Mouse (Mus musculus): ENCODE data around the gene Ttll11. TPM values are rescaled to one million over a fixed set of nuclear protein-coding genes. Genes with fewer than 3 reads are reported as not detected.

The Ttll11 gene
- polyA plus RNA-seq, 1 experiment from 2014 or later = 2.1 TPM

DNA sequence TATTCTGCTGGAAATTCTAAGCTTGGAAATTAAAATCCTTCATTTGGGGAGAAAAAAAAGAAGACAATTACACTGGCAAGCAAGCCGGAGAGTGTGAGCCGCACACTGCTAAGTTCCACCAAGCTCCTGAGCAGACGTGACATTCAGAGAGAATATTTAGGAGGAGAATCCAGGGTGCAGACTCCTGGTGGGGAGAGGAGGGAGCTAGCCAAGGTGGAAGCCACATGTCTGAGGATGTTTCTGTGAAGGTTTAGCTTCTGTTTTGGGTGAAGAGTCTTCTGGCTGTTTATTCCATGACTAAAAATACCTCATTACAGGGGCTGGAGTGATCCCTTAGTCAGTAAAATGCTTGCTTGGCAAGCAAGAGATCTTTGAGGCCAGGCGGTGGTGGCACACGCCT, 200.4 kb downstream of the Ttll11 start:
- ATAC-seq (replicated peaks; ENCODE audit: insufficient number of reproducible peaks, low FRiP score, low TSS enrichment, low read depth) = no peak
- no peaks in the 10 kb centered on the region for H3K9me3 ChIP-seq (replicated peaks; ENCODE audit: control insufficient read depth, low read length)
- WGBS = 82% methylated on average over 5 of the region's 5 CpGs
- DNase-seq (ENCODE audit: low spot score) = no peak
- no peak overlapping the region for H3K4me3 ChIP-seq (ENCODE audit: low read depth, low read length)
- no peak overlapping the region for H3K4me2 ChIP-seq (ENCODE audit: low read depth, low read length)
- H3K27ac ChIP-seq (replicated peaks; ENCODE audit: low read depth, low read length) = no peak overlapping the region
- no peaks in the 10 kb centered on the region; the same call in 1 of the 2 replicates for H3K36me3 ChIP-seq (replicated peaks; ENCODE audit: control insufficient read depth, insufficient read depth, low read depth, low read length)
- no peak overlapping the region for H3K9ac ChIP-seq (replicated peaks; ENCODE audit: low read length)
- no peaks in the 10 kb centered on the region for H3K27me3 ChIP-seq (ENCODE audit: control insufficient read depth, insufficient read depth, low read length)
- no peaks in the 10 kb centered on the region for H3K4me1 ChIP-seq (ENCODE audit: control insufficient read depth, insufficient read depth, low read length)

DNA sequence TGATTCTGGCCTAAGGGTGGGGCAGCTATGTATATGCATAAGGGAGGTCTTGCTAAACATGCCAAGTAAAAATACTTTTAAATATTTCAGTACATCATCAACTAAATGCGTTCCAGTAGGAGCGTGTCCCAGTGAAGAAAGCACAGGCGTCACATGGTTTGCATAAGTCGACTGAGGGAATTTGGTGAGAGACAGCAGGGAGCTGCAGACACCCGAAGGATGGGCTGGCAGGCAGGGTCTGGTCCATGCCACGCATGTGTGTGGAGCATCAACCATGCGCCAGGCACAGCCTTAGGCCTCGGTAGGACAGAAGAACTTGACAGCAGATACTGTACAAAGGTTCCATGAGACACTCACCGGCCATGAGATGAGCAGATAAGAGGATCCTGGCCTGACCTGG, 202.8 kb downstream of the Ttll11 start:
- Histone ChIP-seq H3K36me3 (replicated peaks; ENCODE audit: control insufficient read depth, insufficient read depth, low read depth, low read length) (no peaks in the 10 kb centered on the region; the same call in 1 of the 2 replicates), H3K4me1 (ENCODE audit: control insufficient read depth, insufficient read depth, low read length) (no peaks in the 10 kb centered on the region), H3K27ac (replicated peaks; ENCODE audit: low read depth, low read length) (no peak overlapping the region), H3K9ac (replicated peaks; ENCODE audit: low read length) (no peak overlapping the region), H3K9me3 (replicated peaks; ENCODE audit: control insufficient read depth, low read length) (no peaks in the 10 kb centered on the region), H3K27me3 (ENCODE audit: control insufficient read depth, insufficient read depth, low read length) (no peaks in the 10 kb centered on the region), H3K4me3 (ENCODE audit: low read depth, low read length) (no peak overlapping the region), H3K4me2 (ENCODE audit: low read depth, low read length) (no peak overlapping the region)
- DNase-seq (ENCODE audit: low spot score) (no peak), ATAC-seq (replicated peaks; ENCODE audit: insufficient number of reproducible peaks, low FRiP score, low TSS enrichment, low read depth) (no peak)
- WGBS = 90% methylated on average over 9 of the region's 9 CpGs

DNA sequence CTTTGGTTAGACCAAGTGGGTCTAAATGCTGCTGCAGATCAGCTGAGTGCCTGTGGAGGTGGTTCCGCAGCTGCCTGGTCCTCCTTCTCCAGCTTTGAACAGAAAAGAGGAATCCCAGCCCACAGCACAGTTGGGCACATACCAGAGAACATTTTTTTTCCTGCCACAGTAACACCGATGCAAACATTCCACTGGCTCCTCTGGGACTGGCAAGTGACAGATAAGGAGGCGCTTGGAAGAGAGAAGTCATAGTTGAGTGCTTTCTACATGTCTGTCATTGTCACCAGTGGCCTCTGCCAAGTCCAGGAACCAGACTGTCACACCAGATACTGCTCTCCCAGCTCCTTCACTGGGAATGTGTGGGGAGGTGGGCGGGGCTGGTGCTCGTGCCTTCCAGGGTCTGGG, 204.1 kb downstream of the Ttll11 start:
- Histone ChIP-seq H3K9me3 (replicated peaks; ENCODE audit: control insufficient read depth, low read length) (no peaks in the 10 kb centered on the region), H3K4me1 (ENCODE audit: control insufficient read depth, insufficient read depth, low read length) (no peaks in the 10 kb centered on the region), H3K27me3 (ENCODE audit: control insufficient read depth, insufficient read depth, low read length) (no peaks in the 10 kb centered on the region), H3K36me3 (replicated peaks; ENCODE audit: control insufficient read depth, insufficient read depth, low read depth, low read length) (no peaks in the 10 kb centered on the region; the same call in 1 of the 2 replicates), H3K9ac (replicated peaks; ENCODE audit: low read length) (no peak overlapping the region), H3K4me2 (ENCODE audit: low read depth, low read length) (no peak overlapping the region), H3K27ac (replicated peaks; ENCODE audit: low read depth, low read length) (no peak overlapping the region), H3K4me3 (ENCODE audit: low read depth, low read length) (no peak overlapping the region)
- DNase-seq (ENCODE audit: low spot score) (no peak), ATAC-seq (replicated peaks; ENCODE audit: insufficient number of reproducible peaks, low FRiP score, low TSS enrichment, low read depth) (no peak)
- 57% methylated on average over 5 of the region's 5 CpGs for WGBS

DNA sequence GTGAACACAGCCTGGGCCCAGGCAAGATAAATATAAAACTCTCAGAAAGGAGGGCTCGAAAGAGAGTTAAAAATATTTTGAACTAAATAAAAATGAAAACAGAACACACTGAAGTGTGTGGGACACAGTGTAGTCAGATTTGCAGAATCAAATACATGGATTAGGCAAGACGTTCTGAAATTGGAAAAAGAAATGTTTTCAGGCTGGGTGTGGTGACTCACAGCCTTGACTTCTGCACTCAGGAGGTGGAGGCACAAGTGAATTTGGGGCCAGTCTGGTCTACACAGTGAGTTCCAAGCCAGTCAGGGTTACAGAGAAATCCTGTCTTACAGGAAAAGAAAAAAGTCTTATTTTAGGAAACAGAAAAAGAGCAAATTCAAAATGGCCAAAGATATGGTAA, 209.2 kb downstream of the Ttll11 start:
- no peak for ATAC-seq (replicated peaks; ENCODE audit: insufficient number of reproducible peaks, low FRiP score, low TSS enrichment, low read depth)
- Histone ChIP-seq H3K27me3 (ENCODE audit: control insufficient read depth, insufficient read depth, low read length) (no peaks in the 10 kb centered on the region), H3K4me2 (ENCODE audit: low read depth, low read length) (no peak overlapping the region), H3K36me3 (replicated peaks; ENCODE audit: control insufficient read depth, insufficient read depth, low read depth, low read length) (no peaks in the 10 kb centered on the region), H3K4me3 (ENCODE audit: low read depth, low read length) (no peak overlapping the region), H3K9ac (replicated peaks; ENCODE audit: low read length) (no peak overlapping the region), H3K27ac (replicated peaks; ENCODE audit: low read depth, low read length) (no peak overlapping the region), H3K9me3 (replicated peaks; ENCODE audit: control insufficient read depth, low read length) (no peaks in the 10 kb centered on the region), H3K4me1 (ENCODE audit: control insufficient read depth, insufficient read depth, low read length) (no peaks in the 10 kb centered on the region)
- DNase-seq (ENCODE audit: low spot score) = no peak
- 75% methylated on average over 2 of the region's 2 CpGs for WGBS

DNA sequence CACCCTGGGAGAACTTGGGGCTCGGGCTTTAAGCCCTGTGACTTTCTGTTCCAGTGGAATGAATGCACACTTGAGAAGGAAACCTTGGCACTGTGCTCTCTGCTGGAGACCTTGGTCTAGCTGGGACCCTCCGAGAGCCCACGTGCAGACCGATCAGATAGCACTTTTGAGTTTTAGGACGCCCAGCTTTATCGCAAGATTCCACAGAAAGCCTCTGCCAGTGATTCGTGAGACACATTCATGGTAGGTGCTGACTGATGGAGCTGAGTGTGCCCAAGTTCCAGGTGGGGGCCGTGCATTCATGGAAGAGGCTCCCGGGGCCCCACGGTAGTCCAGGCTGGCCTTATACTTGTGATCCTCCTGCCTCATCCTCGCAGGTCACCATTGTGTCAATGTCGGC, 210.3 kb downstream of the Ttll11 start:
- H3K4me1 ChIP-seq (ENCODE audit: control insufficient read depth, insufficient read depth, low read length) = no peaks in the 10 kb centered on the region
- WGBS = 84% methylated on average over 12 of the region's 12 CpGs

DNA sequence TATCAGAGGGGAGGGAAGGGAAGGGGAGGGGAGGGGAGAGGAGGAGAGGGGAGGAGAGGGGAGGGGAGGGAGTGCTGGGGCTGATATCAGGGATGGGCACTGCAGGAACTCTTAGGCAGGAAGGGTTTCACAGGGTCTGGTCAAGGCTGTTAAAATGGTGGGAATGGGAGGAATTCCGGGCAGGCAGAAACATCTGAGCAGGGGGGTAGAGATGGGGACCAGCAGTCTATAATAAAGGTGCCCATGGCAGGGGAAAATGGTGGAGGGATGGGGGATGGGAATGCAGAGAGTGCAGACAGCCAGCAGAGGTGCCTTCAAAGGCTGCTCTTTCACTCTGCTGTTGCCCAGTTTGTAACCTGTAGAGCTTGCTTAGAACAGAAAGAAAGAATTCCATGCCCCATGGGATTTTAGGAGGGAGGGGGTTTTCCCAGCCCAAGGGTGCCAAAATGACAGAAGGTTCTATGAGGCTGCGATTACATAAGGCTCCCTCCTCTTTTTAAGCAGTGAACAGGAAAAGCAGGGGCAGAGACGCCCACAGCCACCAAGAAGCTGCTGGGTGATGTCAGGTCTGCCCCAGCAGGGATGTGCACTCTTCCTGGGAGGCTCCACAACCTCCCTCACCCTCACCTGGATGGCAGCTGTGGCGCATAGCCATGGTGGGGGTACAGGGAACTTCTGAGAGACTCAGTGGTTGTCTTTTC, 211.0 kb downstream of the Ttll11 start:
- Histone ChIP-seq H3K4me3 (ENCODE audit: low read depth, low read length) (no peak overlapping the region), H3K27me3 (ENCODE audit: control insufficient read depth, insufficient read depth, low read length) (no peaks in the 10 kb centered on the region), H3K36me3 (replicated peaks; ENCODE audit: control insufficient read depth, insufficient read depth, low read depth, low read length) (no peaks in the 10 kb centered on the region), H3K4me1 (ENCODE audit: control insufficient read depth, insufficient read depth, low read length) (no peaks in the 10 kb centered on the region), H3K9me3 (replicated peaks; ENCODE audit: control insufficient read depth, low read length) (no peaks in the 10 kb centered on the region), H3K4me2 (ENCODE audit: low read depth, low read length) (no peak overlapping the region; the same call in 1 of the 2 replicates), H3K27ac (replicated peaks; ENCODE audit: low read depth, low read length) (no peak overlapping the region), H3K9ac (replicated peaks; ENCODE audit: low read length) (no peak overlapping the region)
- no peak for ATAC-seq (replicated peaks; ENCODE audit: insufficient number of reproducible peaks, low FRiP score, low TSS enrichment, low read depth)
- no peak for DNase-seq (ENCODE audit: low spot score)
- WGBS = 30% methylated on average over 4 of the region's 4 CpGs

More for the DNA sequence above, 210.3 kb downstream of the Ttll11 start:
- no peaks in the 10 kb centered on the region for H3K9me3 ChIP-seq (replicated peaks; ENCODE audit: control insufficient read depth, low read length)
- no peak for DNase-seq (ENCODE audit: low spot score)
- H3K27ac ChIP-seq (replicated peaks; ENCODE audit: low read depth, low read length) = no peak overlapping the region
- no peak overlapping the region for H3K4me3 ChIP-seq (ENCODE audit: low read depth, low read length)
- no peak overlapping the region for H3K4me2 ChIP-seq (ENCODE audit: low read depth, low read length)
- no peaks in the 10 kb centered on the region for H3K27me3 ChIP-seq (ENCODE audit: control insufficient read depth, insufficient read depth, low read length)
- H3K36me3 ChIP-seq (replicated peaks; ENCODE audit: control insufficient read depth, insufficient read depth, low read depth, low read length) = no peaks in the 10 kb centered on the region
- ATAC-seq (replicated peaks; ENCODE audit: insufficient number of reproducible peaks, low FRiP score, low TSS enrichment, low read depth) = no peak
- H3K9ac ChIP-seq (replicated peaks; ENCODE audit: low read length) = no peak overlapping the region

DNA sequence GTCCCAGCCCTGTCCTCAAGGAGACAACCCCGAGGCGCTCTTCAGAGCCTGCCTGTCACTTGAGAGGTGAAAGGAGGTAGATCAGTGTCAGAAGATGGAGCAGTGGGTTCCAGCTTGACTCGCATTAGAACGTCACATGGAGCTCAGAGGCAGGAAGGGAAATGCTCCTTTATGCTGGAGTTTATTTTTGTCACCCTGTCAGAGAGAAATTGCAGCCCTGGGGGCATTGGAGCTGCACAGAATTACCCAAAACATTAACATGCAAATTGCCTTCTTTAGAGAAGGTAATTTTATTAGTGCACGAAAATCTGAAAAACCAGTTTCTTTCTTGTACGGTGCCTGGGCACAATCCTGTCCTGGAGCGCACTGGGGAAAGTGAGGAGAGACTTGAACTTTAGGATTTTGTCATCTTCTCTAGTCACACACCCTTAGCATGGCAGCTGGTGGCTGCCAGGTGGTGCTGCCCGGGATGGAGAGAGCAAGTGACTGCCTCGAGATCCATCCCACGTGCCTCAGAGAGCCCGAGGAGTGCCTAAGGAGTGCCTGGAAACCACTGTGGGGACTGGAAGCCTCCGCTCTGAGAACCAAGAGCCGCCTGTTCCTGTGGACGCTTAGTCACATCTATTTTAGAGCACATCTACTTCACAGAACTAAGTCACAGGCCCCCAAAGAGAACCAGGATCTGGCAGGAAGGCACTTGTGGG, 211.7 kb downstream of the Ttll11 start:
- H3K9ac ChIP-seq (replicated peaks; ENCODE audit: low read length) = no peak overlapping the region
- no peak for DNase-seq (ENCODE audit: low spot score)
- H3K36me3 ChIP-seq (replicated peaks; ENCODE audit: control insufficient read depth, insufficient read depth, low read depth, low read length) = no peaks in the 10 kb centered on the region
- no peak overlapping the region for H3K4me3 ChIP-seq (ENCODE audit: low read depth, low read length)
- H3K27me3 ChIP-seq (ENCODE audit: control insufficient read depth, insufficient read depth, low read length) = no peaks in the 10 kb centered on the region
- ATAC-seq (replicated peaks; ENCODE audit: insufficient number of reproducible peaks, low FRiP score, low TSS enrichment, low read depth) = no peak
- H3K9me3 ChIP-seq (replicated peaks; ENCODE audit: control insufficient read depth, low read length) = no peaks in the 10 kb centered on the region
- H3K27ac ChIP-seq (replicated peaks; ENCODE audit: low read depth, low read length) = no peak overlapping the region
- H3K4me2 ChIP-seq (ENCODE audit: low read depth, low read length) = no peak overlapping the region; the same call in 1 of the 2 replicates
- H3K4me1 ChIP-seq (ENCODE audit: control insufficient read depth, insufficient read depth, low read length) = no peaks in the 10 kb centered on the region
- WGBS = 29% methylated on average over 14 of the region's 14 CpGs

DNA sequence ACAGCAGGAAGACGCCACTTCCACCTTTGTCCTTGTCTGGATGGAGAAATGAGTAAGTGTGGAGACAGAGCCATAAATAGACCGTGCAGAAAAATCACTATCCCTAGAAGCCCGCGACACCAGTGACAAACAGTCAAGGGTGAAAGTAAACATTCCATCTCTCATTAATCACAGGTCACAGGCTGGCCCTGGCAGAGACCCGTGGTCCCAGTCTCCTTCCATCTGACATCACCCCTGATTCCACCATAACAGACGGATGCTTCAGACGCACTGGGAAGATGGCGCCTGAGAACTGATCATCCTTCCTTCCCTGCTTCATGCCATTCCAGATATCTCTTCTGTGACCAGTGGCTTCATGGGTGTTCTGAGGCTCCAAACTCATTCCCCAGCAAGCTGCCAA, 215.4 kb downstream of the Ttll11 start:
- H3K9ac ChIP-seq (replicated peaks; ENCODE audit: low read length) = no peak overlapping the region
- 81% methylated on average over 8 of the region's 8 CpGs for WGBS
- no peak overlapping the region for H3K4me2 ChIP-seq (ENCODE audit: low read depth, low read length)
- H3K27ac ChIP-seq (replicated peaks; ENCODE audit: low read depth, low read length) = no peak overlapping the region
- no peak overlapping the region for H3K4me3 ChIP-seq (ENCODE audit: low read depth, low read length)
- no peaks in the 10 kb centered on the region for H3K4me1 ChIP-seq (ENCODE audit: control insufficient read depth, insufficient read depth, low read length)
- H3K9me3 ChIP-seq (replicated peaks; ENCODE audit: control insufficient read depth, low read length) = no peaks in the 10 kb centered on the region
- ATAC-seq (replicated peaks; ENCODE audit: insufficient number of reproducible peaks, low FRiP score, low TSS enrichment, low read depth) = no peak
- no peaks in the 10 kb centered on the region for H3K36me3 ChIP-seq (replicated peaks; ENCODE audit: control insufficient read depth, insufficient read depth, low read depth, low read length)
- no peaks in the 10 kb centered on the region for H3K27me3 ChIP-seq (ENCODE audit: control insufficient read depth, insufficient read depth, low read length)
- no peak for DNase-seq (ENCODE audit: low spot score)
